Mouse (Mus musculus) heart, embryonic 14.5 days (tissue): ENCODE results near the gene Lpcat2. TPM values are rescaled to one million over a fixed set of nuclear protein-coding genes. Genes with fewer than 3 reads are reported as not detected.

Source experiments
- ATAC-seq: fragments of 200-750 bp; cut with Nextera tagmentation; 2 replicates; pipeline ENCODE4 v1.8.0; 2017; ENCODE audit warnings: low read depth, moderate TSS enrichment; ENCODE audit not compliant: insufficient number of reproducible peaks, insufficient read depth, low FRiP score
- H3K27ac ChIP-seq, 2 experiments: fragments of 200-500 bp in 1 of 2; fragments of 300-500 bp in 1 of 2; sonication (generic) in 1 of 2; replicated peaks in 1 of 2; 2 replicates each; pipeline ENCODE4 v1.5.1; 2012 to 2014; ENCODE audit warnings: low read depth in 2 of 2, low read length in 2 of 2, control low read depth in 1 of 2, mild to moderate bottlenecking in 1 of 2, mixed read lengths in 1 of 2; ENCODE audit not compliant: control insufficient read depth in 1 of 2, insufficient read depth in 1 of 2
- H3K27me3 ChIP-seq: fragments of 300-500 bp; sonication (generic); 2 replicates; pipeline ENCODE4 v1.6.1; 2014; ENCODE audit warnings: mild to moderate bottlenecking, low read length, control low read depth; ENCODE audit not compliant: control insufficient read depth, insufficient read depth
- H3K36me3 ChIP-seq: fragments of 300-500 bp; sonication (generic); 2 replicates; pipeline ENCODE4 v1.6.1; 2014; ENCODE audit warnings: mild to moderate bottlenecking, control low read depth, low read length, mixed read lengths; ENCODE audit not compliant: control insufficient read depth, insufficient read depth
- H3K4me1 ChIP-seq, 2 experiments: fragments of 200-500 bp in 1 of 2; fragments of 300-500 bp in 1 of 2; sonication (generic) in 1 of 2; 2 replicates each; pipeline ENCODE4 v1.6.1; 2012 to 2014; ENCODE audit warnings: low read length in 2 of 2, control low read depth in 1 of 2, mixed read lengths in 1 of 2; ENCODE audit not compliant: control insufficient read depth in 2 of 2, insufficient read depth in 2 of 2
- H3K4me2 ChIP-seq: fragments of 300-500 bp; sonication (generic); 2 replicates; pipeline ENCODE4 v1.6.1; 2014; ENCODE audit warnings: mild to moderate bottlenecking, low read length
- H3K4me3 ChIP-seq, 2 experiments: fragments of 200-500 bp in 1 of 2; fragments of 300-500 bp in 1 of 2; sonication (generic) in 1 of 2; 2 replicates each; pipeline ENCODE4 v1.5.1; 2012 to 2014; ENCODE audit warnings: low read length in 2 of 2, mild to moderate bottlenecking in 2 of 2, control low read depth in 1 of 2, low read depth in 1 of 2, moderate library complexity in 1 of 2; ENCODE audit not compliant: control insufficient read depth in 1 of 2, insufficient read depth in 1 of 2
- H3K9ac ChIP-seq: fragments of 300-500 bp; sonication (generic); 2 replicates; pipeline ENCODE4 v1.6.1; 2014; ENCODE audit warnings: mild to moderate bottlenecking, low read length
- H3K9me3 ChIP-seq: fragments of 300-500 bp; sonication (generic); 2 replicates; pipeline ENCODE4 v1.6.1; 2016; ENCODE audit warnings: low read length, control low read depth; ENCODE audit not compliant: control insufficient read depth
- WGBS: fragments of 180-500 bp; shearing (Covaris S2); extraction: QIAGEN DNeasy Blood & Tissue Kit; methylation state at CpG from one replicate; pipeline ENCODE4 v1.1.7; 2014; 5-methylcytosine and 5-hydroxymethylcytosine counted together
- polyA plus RNA-seq: library from polyadenylated mRNA; unstranded; fragments of >200 nt; fragmentation: Nextera tagmentation; extraction: Ambion mirVana; gene quantifications from 2 replicates; pipeline ENCODE4 v1.2.1, GENCODE M21; 2014

Gene Lpcat2
- polyA plus RNA-seq, 1 experiment from 2014 or later = 5.0 TPM

- Histone ChIP-seq H3K9me3 (no peaks in the 10 kb centered on the region), H3K4me2 (peak within 1 kb of the TSS; percentile 68), H3K4me1 (peaks cover 2 to 7% of the 10 kb centered on the region in 2 experiments; a peak in 2 of 4 replicates), H3K9ac (peak within 1 kb of the TSS; percentile 78), H3K36me3 (peaks cover 9% of the 10 kb centered on the region; the same call in 1 of the 2 replicates), H3K4me3 (peak within 1 kb of the TSS; percentile 52 to 71), H3K27me3 (peaks cover 25% of the 10 kb centered on the region), H3K27ac (peak within 1 kb of the TSS; percentile 73 to 85)
- 1% methylated on average over 37 of the region's 37 CpGs for WGBS
- peak; percentile 65 for ATAC-seq
These were observed 27.7 kb upstream of the Lpcat2 start, which contains the start of gene Mmp2 for GRCm38 (mm10) chr8:92827243-92828034. Mmp2 (plus strand) TSS chr8:92827291.

- no peaks in the 10 kb centered on the region for H3K9me3 ChIP-seq
- WGBS = 47% methylated on average over 15 of the region's 15 CpGs
- peaks cover 25% of the 10 kb centered on the region for H3K27me3 ChIP-seq
- peak overlapping the region; percentile 68 for H3K4me2 ChIP-seq
- H3K4me3 ChIP-seq = peak overlapping the region; percentile 17 to 52
- H3K9ac ChIP-seq = peak overlapping the region; percentile 78; the same call in 1 of the 2 replicates
- ATAC-seq = 0 out of 2 replicates have a peak, but pooled peaks have one; percentile 32
- H3K27ac ChIP-seq = peak overlapping the region in 1 of 2 experiments; percentile 73; a peak in 2 of 4 replicates
- peaks cover 2 to 7% of the 10 kb centered on the region in 2 experiments; a peak in 2 of 4 replicates for H3K4me1 ChIP-seq
- H3K36me3 ChIP-seq = peaks cover 17% of the 10 kb centered on the region; the same call in 1 of the 2 replicates
These were observed 26.8 kb upstream of the Lpcat2 start for GRCm38 (mm10) chr8:92828251-92828743.

GRCm38 (mm10) chr8:92834065-92834731 lies 20.9 kb upstream of the Lpcat2 start:
- no peaks in the 10 kb centered on the region for H3K27me3 ChIP-seq
- peaks cover 52% of the 10 kb centered on the region for H3K36me3 ChIP-seq
- H3K4me1 ChIP-seq = no peaks in the 10 kb centered on the region
- no peak overlapping the region for H3K4me3 ChIP-seq
- H3K4me2 ChIP-seq = no peak overlapping the region
- H3K9me3 ChIP-seq = no peaks in the 10 kb centered on the region
- no peak overlapping the region for H3K27ac ChIP-seq
- WGBS = 55% methylated on average over 5 of the region's 5 CpGs
- ATAC-seq = no peak
- no peak overlapping the region for H3K9ac ChIP-seq

- Histone ChIP-seq H3K9ac (no peak overlapping the region), H3K4me1 (no peaks in the 10 kb centered on the region), H3K4me3 (no peak overlapping the region), H3K9me3 (no peaks in the 10 kb centered on the region), H3K27ac (no peak overlapping the region), H3K27me3 (no peaks in the 10 kb centered on the region), H3K4me2 (no peak overlapping the region), H3K36me3 (peaks cover 59% of the 10 kb centered on the region)
- 81% methylated on average over 11 of the region's 11 CpGs for whole genome bisulfite sequencing
- ATAC-seq = no peak
These were observed 20.2 kb upstream of the Lpcat2 start for GRCm38 (mm10) chr8:92834786-92835500.

GRCm38 (mm10) chr8:92835901-92836300 lies 19.2 kb upstream of the Lpcat2 start:
- H3K4me2 ChIP-seq = no peak overlapping the region
- H3K36me3 ChIP-seq = peaks cover 68% of the 10 kb centered on the region
- no peaks in the 10 kb centered on the region for H3K9me3 ChIP-seq
- H3K9ac ChIP-seq = no peak overlapping the region
- H3K4me1 ChIP-seq = no peaks in the 10 kb centered on the region
- H3K4me3 ChIP-seq = no peak overlapping the region
- no peaks in the 10 kb centered on the region for H3K27me3 ChIP-seq
- no peak for ATAC-seq
- WGBS = 88% methylated on average over 11 of the region's 11 CpGs
- H3K27ac ChIP-seq = no peak overlapping the region

- H3K27me3 ChIP-seq = no peaks in the 10 kb centered on the region
- no peaks in the 10 kb centered on the region for H3K9me3 ChIP-seq
- peaks cover 65% of the 10 kb centered on the region for H3K36me3 ChIP-seq
- WGBS = 65% methylated on average over 3 of the region's 3 CpGs
- H3K27ac ChIP-seq = no peak overlapping the region
- H3K4me2 ChIP-seq = no peak overlapping the region
- ATAC-seq = no peak
- no peak overlapping the region for H3K9ac ChIP-seq
- no peak overlapping the region for H3K4me3 ChIP-seq
- H3K4me1 ChIP-seq = no peaks in the 10 kb centered on the region
These were observed 16.5 kb upstream of the Lpcat2 start for GRCm38 (mm10) chr8:92838616-92839015.

- H3K9me3 ChIP-seq = no peaks in the 10 kb centered on the region
- H3K4me3 ChIP-seq = no peak overlapping the region
- no peak for ATAC-seq
- H3K27ac ChIP-seq = no peak overlapping the region
- H3K4me1 ChIP-seq = no peaks in the 10 kb centered on the region
- peaks cover 71% of the 10 kb centered on the region for H3K36me3 ChIP-seq
- WGBS = 81% methylated on average over 8 of the region's 8 CpGs
- no peak overlapping the region for H3K4me2 ChIP-seq
- H3K27me3 ChIP-seq = no peaks in the 10 kb centered on the region
- H3K9ac ChIP-seq = no peak overlapping the region
These were observed 16.0 kb upstream of the Lpcat2 start for GRCm38 (mm10) chr8:92839161-92839560.
